Mouse (Mus musculus) small intestine, adult 2 months (tissue): ENCODE measurements around the gene Gm45521.

ENCODE experiments used
- CTCF ChIP-seq: fragments of 200-500 bp; IDR thresholded peaks from 2 replicates; pipeline ENCODE4 v1.5.1; 2012; ENCODE audit warnings: low read depth, mild to moderate bottlenecking, control low read depth, inconsistent platforms, low read length, moderate library complexity, mixed read lengths; ENCODE audit not compliant: insufficient replicate concordance, insufficient read length; ENCODE audit errors: extremely low read depth
- POLR2A ChIP-seq: fragments of 200-500 bp; IDR thresholded peaks from 2 replicates; pipeline ENCODE4 v1.6.1; 2012; ENCODE audit warnings: low read depth, mild to moderate bottlenecking, control low read depth, inconsistent platforms, low read length, moderate library complexity

DNA sequence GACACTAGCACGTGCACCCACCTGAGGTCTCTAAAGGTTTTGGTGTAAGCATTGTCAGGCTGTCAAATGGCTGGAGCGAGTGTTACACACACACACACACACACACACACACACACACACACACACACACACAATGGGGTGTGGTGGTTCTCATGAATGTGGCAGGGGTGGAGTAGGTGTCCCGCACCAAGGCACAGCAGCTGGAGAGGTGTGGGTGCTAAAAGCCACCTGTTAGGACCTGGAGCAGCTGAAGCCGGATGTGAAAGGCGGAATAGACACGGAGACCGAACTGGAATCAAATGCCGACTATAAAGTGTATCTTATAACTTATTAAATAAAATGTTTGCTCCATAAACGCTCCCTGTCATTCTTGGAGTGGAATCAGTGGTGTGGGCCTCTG lies 5.9 kb upstream of the Gm45521 start:
- TF ChIP-seq POLR2A: no peak
- TF ChIP-seq CTCF: no peak
